Mouse (Mus musculus): ENCODE measurements around the gene Caprin1.

The Caprin1 gene

GRCm38 (mm10) chr2:103728027-103728540, 69.4 kb downstream of the Caprin1 start:
- no peak for DNase-seq (ENCODE audit: low spot score in 2 of 2)

GRCm38 (mm10) chr2:103724521-103724920, 72.9 kb downstream of the Caprin1 start:
- no peak for DNase-seq (ENCODE audit: low spot score in 2 of 2)

GRCm38 (mm10) chr2:103719292-103719646, 78.2 kb downstream of the Caprin1 start:
- DNase-seq (ENCODE audit: low spot score in 2 of 2), result no peak

GRCm38 (mm10) chr2:103718594-103719291, 78.7 kb downstream of the Caprin1 start:
- DNase-seq (ENCODE audit: low spot score in 2 of 2), result peak; percentile 59 to 75

GRCm38 (mm10) chr2:103714412-103714811, 83.0 kb downstream of the Caprin1 start:
- DNase-seq (ENCODE audit: low spot score in 2 of 2), result no peak

- DNase-seq (ENCODE audit: low spot score in 2 of 2), result no peak
These were observed 83.6 kb downstream of the Caprin1 start for GRCm38 (mm10) chr2:103713831-103714230.

All from frontal cortex, postnatal 10 days (tissue).